Mouse (Mus musculus): ENCODE measurements around the gene Cdc42se2. TPM values are rescaled to one million over a fixed set of nuclear protein-coding genes. Genes with fewer than 3 reads are reported as not detected.

Cdc42se2 gene
- polyA plus RNA-seq, 1 experiment from 2014 or later, result 136 TPM

- peaks cover 3% of the 10 kb centered on the region; the same call in 1 of the 2 replicates for H3K36me3 ChIP-seq (ENCODE audit: control insufficient read depth, insufficient read depth, low read length)
- no peaks in the 10 kb centered on the region; the same call in 1 of the 2 replicates for H3K4me1 ChIP-seq (ENCODE audit: control insufficient read depth, insufficient read depth, low read depth, low read length)
- no peaks in the 10 kb centered on the region for H3K27me3 ChIP-seq (replicated peaks; ENCODE audit: control insufficient read depth, insufficient read depth, low read length)
- ATAC-seq, result no peak
- no peaks in the 10 kb centered on the region for H3K9me3 ChIP-seq (ENCODE audit: control insufficient read depth, low read length)
- H3K4me3 ChIP-seq (ENCODE audit: low read length), result no peak overlapping the region
- no peak overlapping the region for H3K4me2 ChIP-seq (ENCODE audit: low read length)
- 91% methylated on average over 5 of the region's 5 CpGs for WGBS
- H3K27ac ChIP-seq (ENCODE audit: low read depth, low read length), result no peak overlapping the region
- no peak overlapping the region for H3K9ac ChIP-seq (ENCODE audit: low read depth, low read length)
These were observed 56.5 kb downstream of the Cdc42se2 start for GRCm38 (mm10) chr11:54730931-54731330.

GRCm38 (mm10) chr11:54729311-54729710 lies 58.2 kb downstream of the Cdc42se2 start:
- Histone ChIP-seq H3K27me3 (replicated peaks; ENCODE audit: control insufficient read depth, insufficient read depth, low read length) (no peaks in the 10 kb centered on the region), H3K9ac (ENCODE audit: low read depth, low read length) (no peak overlapping the region), H3K4me1 (ENCODE audit: control insufficient read depth, insufficient read depth, low read depth, low read length) (peaks cover 5% of the 10 kb centered on the region), H3K4me3 (ENCODE audit: low read length) (no peak overlapping the region), H3K4me2 (ENCODE audit: low read length) (no peak overlapping the region), H3K9me3 (ENCODE audit: control insufficient read depth, low read length) (no peaks in the 10 kb centered on the region), H3K27ac (ENCODE audit: low read depth, low read length) (no peak overlapping the region), H3K36me3 (ENCODE audit: control insufficient read depth, insufficient read depth, low read length) (peaks cover 3% of the 10 kb centered on the region; the same call in 1 of the 2 replicates)
- ATAC-seq, result no peak
- WGBS, result 96% methylated on average over 3 of the region's 3 CpGs

GRCm38 (mm10) chr11:54728371-54728770 lies 59.1 kb downstream of the Cdc42se2 start:
- no peak overlapping the region for H3K9ac ChIP-seq (ENCODE audit: low read depth, low read length)
- H3K4me2 ChIP-seq (ENCODE audit: low read length), result no peak overlapping the region
- H3K4me1 ChIP-seq (ENCODE audit: control insufficient read depth, insufficient read depth, low read depth, low read length), result peaks cover 5% of the 10 kb centered on the region
- no peak for ATAC-seq
- no peak overlapping the region for H3K27ac ChIP-seq (ENCODE audit: low read depth, low read length)
- no peaks in the 10 kb centered on the region for H3K27me3 ChIP-seq (replicated peaks; ENCODE audit: control insufficient read depth, insufficient read depth, low read length)
- H3K4me3 ChIP-seq (ENCODE audit: low read length), result no peak overlapping the region
- 87% methylated on average over 2 of the region's 2 CpGs for WGBS
- peaks cover 5% of the 10 kb centered on the region for H3K36me3 ChIP-seq (ENCODE audit: control insufficient read depth, insufficient read depth, low read length)
- no peaks in the 10 kb centered on the region for H3K9me3 ChIP-seq (ENCODE audit: control insufficient read depth, low read length)

- Histone ChIP-seq H3K4me2 (ENCODE audit: low read length) (no peak overlapping the region), H3K27me3 (replicated peaks; ENCODE audit: control insufficient read depth, insufficient read depth, low read length) (no peaks in the 10 kb centered on the region), H3K4me1 (ENCODE audit: control insufficient read depth, insufficient read depth, low read depth, low read length) (peaks cover 5% of the 10 kb centered on the region), H3K9ac (ENCODE audit: low read depth, low read length) (no peak overlapping the region), H3K36me3 (ENCODE audit: control insufficient read depth, insufficient read depth, low read length) (peaks cover 11% of the 10 kb centered on the region), H3K4me3 (ENCODE audit: low read length) (no peak overlapping the region), H3K27ac (ENCODE audit: low read depth, low read length) (no peak overlapping the region), H3K9me3 (ENCODE audit: control insufficient read depth, low read length) (no peaks in the 10 kb centered on the region)
- ATAC-seq, result no peak
- 77% methylated on average over 5 of the region's 5 CpGs for WGBS
These were observed 60.1 kb downstream of the Cdc42se2 start for GRCm38 (mm10) chr11:54727327-54727901.

GRCm38 (mm10) chr11:54726571-54727062 lies 60.9 kb downstream of the Cdc42se2 start:
- H3K36me3 ChIP-seq (ENCODE audit: control insufficient read depth, insufficient read depth, low read length), result peaks cover 16% of the 10 kb centered on the region
- H3K4me3 ChIP-seq (ENCODE audit: low read length), result no peak overlapping the region
- ATAC-seq, result no peak
- no peaks in the 10 kb centered on the region for H3K27me3 ChIP-seq (replicated peaks; ENCODE audit: control insufficient read depth, insufficient read depth, low read length)
- H3K4me2 ChIP-seq (ENCODE audit: low read length), result no peak overlapping the region
- 91% methylated on average over 3 of the region's 3 CpGs for WGBS
- H3K27ac ChIP-seq (ENCODE audit: low read depth, low read length), result no peak overlapping the region
- H3K9me3 ChIP-seq (ENCODE audit: control insufficient read depth, low read length), result no peaks in the 10 kb centered on the region
- no peak overlapping the region for H3K9ac ChIP-seq (ENCODE audit: low read depth, low read length)
- peaks cover 5% of the 10 kb centered on the region for H3K4me1 ChIP-seq (ENCODE audit: control insufficient read depth, insufficient read depth, low read depth, low read length)

GRCm38 (mm10) chr11:54724353-54725034 lies 63.0 kb downstream of the Cdc42se2 start:
- Histone ChIP-seq H3K4me3 (ENCODE audit: low read length) (no peak overlapping the region), H3K27ac (ENCODE audit: low read depth, low read length) (no peak overlapping the region; the same call in 1 of the 2 replicates), H3K4me2 (ENCODE audit: low read length) (no peak overlapping the region), H3K9me3 (ENCODE audit: control insufficient read depth, low read length) (no peaks in the 10 kb centered on the region), H3K9ac (ENCODE audit: low read depth, low read length) (no peak overlapping the region), H3K27me3 (replicated peaks; ENCODE audit: control insufficient read depth, insufficient read depth, low read length) (no peaks in the 10 kb centered on the region), H3K36me3 (ENCODE audit: control insufficient read depth, insufficient read depth, low read length) (peaks cover 16% of the 10 kb centered on the region), H3K4me1 (ENCODE audit: control insufficient read depth, insufficient read depth, low read depth, low read length) (peaks cover 5% of the 10 kb centered on the region)
- 69% methylated on average over 4 of the region's 4 CpGs for WGBS
- no peak for ATAC-seq

- 91% methylated on average over 6 of the region's 6 CpGs for WGBS
- H3K27me3 ChIP-seq (replicated peaks; ENCODE audit: control insufficient read depth, insufficient read depth, low read length), result no peaks in the 10 kb centered on the region
- H3K27ac ChIP-seq (ENCODE audit: low read depth, low read length), result no peak overlapping the region
- no peak overlapping the region for H3K4me3 ChIP-seq (ENCODE audit: low read length)
- H3K9me3 ChIP-seq (ENCODE audit: control insufficient read depth, low read length), result no peaks in the 10 kb centered on the region
- H3K36me3 ChIP-seq (ENCODE audit: control insufficient read depth, insufficient read depth, low read length), result peaks cover 16% of the 10 kb centered on the region
- no peak overlapping the region for H3K4me2 ChIP-seq (ENCODE audit: low read length)
- peaks cover 5% of the 10 kb centered on the region for H3K4me1 ChIP-seq (ENCODE audit: control insufficient read depth, insufficient read depth, low read depth, low read length)
- ATAC-seq, result no peak
- H3K9ac ChIP-seq (ENCODE audit: low read depth, low read length), result no peak overlapping the region
These were observed 65.4 kb downstream of the Cdc42se2 start for GRCm38 (mm10) chr11:54722057-54722456.

- WGBS, result 90% methylated on average over 3 of the region's 3 CpGs
These were observed 68.9 kb downstream of the Cdc42se2 start for GRCm38 (mm10) chr11:54718601-54719000.

GRCm38 (mm10) chr11:54717893-54718292 lies 69.6 kb downstream of the Cdc42se2 start:
- peak; percentile 40; the same call in 1 of the 2 replicates for ATAC-seq
- Histone ChIP-seq H3K9ac (ENCODE audit: low read depth, low read length) (no peak overlapping the region), H3K36me3 (ENCODE audit: control insufficient read depth, insufficient read depth, low read length) (peaks cover 21% of the 10 kb centered on the region), H3K27me3 (replicated peaks; ENCODE audit: control insufficient read depth, insufficient read depth, low read length) (no peaks in the 10 kb centered on the region), H3K9me3 (ENCODE audit: control insufficient read depth, low read length) (no peaks in the 10 kb centered on the region), H3K4me2 (ENCODE audit: low read length) (no peak overlapping the region), H3K4me1 (ENCODE audit: control insufficient read depth, insufficient read depth, low read depth, low read length) (no peaks in the 10 kb centered on the region), H3K4me3 (ENCODE audit: low read length) (no peak overlapping the region), H3K27ac (ENCODE audit: low read depth, low read length) (no peak overlapping the region)
- WGBS, result 81% methylated on average over 3 of the region's 3 CpGs

More at GRCm38 (mm10) chr11:54718601-54719000, 68.9 kb downstream of the Cdc42se2 start:
- H3K9ac ChIP-seq (ENCODE audit: low read depth, low read length), result no peak overlapping the region
- no peaks in the 10 kb centered on the region for H3K9me3 ChIP-seq (ENCODE audit: control insufficient read depth, low read length)
- H3K36me3 ChIP-seq (ENCODE audit: control insufficient read depth, insufficient read depth, low read length), result peaks cover 26% of the 10 kb centered on the region
- no peaks in the 10 kb centered on the region for H3K27me3 ChIP-seq (replicated peaks; ENCODE audit: control insufficient read depth, insufficient read depth, low read length)
- no peak overlapping the region for H3K27ac ChIP-seq (ENCODE audit: low read depth, low read length)
- no peak for ATAC-seq
- H3K4me3 ChIP-seq (ENCODE audit: low read length), result no peak overlapping the region
- H3K4me1 ChIP-seq (ENCODE audit: control insufficient read depth, insufficient read depth, low read depth, low read length), result no peaks in the 10 kb centered on the region
- no peak overlapping the region for H3K4me2 ChIP-seq (ENCODE audit: low read length)
